Mouse (Mus musculus): ENCODE measurements at regions not wholly inside any gene's neighbourhood (a gene's known extent, or its start where the extent isn't known, plus 50 kb on each side); places are given as distances from the start of the nearest gene placed in this dataset.

GRCm38 (mm10) chr1:15007663-15008344 lies 1085.3 kb downstream of the 4930444P10Rik start:
- H3K4me2 ChIP-seq (ENCODE audit: low read length), result no peak overlapping the region
- H3K36me3 ChIP-seq (ENCODE audit: control insufficient read depth, insufficient read depth, low read length), result no peaks in the 10 kb centered on the region
- H3K9me3 ChIP-seq (replicated peaks; ENCODE audit: control insufficient read depth, low read length, poor library complexity, severe bottlenecking), result no peaks in the 10 kb centered on the region
- ATAC-seq, result peak; percentile 79; the same call in 1 of the 2 replicates
- no peak overlapping the region for H3K27ac ChIP-seq (ENCODE audit: low read length)
- WGBS, result 3% methylated on average over 3 of the region's 3 CpGs
- no peaks in the 10 kb centered on the region for H3K27me3 ChIP-seq (ENCODE audit: control insufficient read depth, insufficient read depth, low read depth, low read length)
- no peak overlapping the region for H3K4me3 ChIP-seq (ENCODE audit: low read depth, low read length)
- no peak overlapping the region for H3K9ac ChIP-seq (ENCODE audit: low read depth, low read length)
- H3K4me1 ChIP-seq (ENCODE audit: control insufficient read depth, insufficient read depth, low read length), result no peaks in the 10 kb centered on the region

GRCm38 (mm10) chr1:14995348-14995747 lies 1097.8 kb downstream of the 4930444P10Rik start:
- WGBS, result 95% methylated on average over 3 of the region's 3 CpGs
- no peak overlapping the region for H3K9ac ChIP-seq (ENCODE audit: low read depth, low read length)
- no peak for ATAC-seq
- H3K4me3 ChIP-seq (ENCODE audit: low read depth, low read length), result no peak overlapping the region
- no peak overlapping the region for H3K27ac ChIP-seq (ENCODE audit: low read length)
- no peaks in the 10 kb centered on the region for H3K27me3 ChIP-seq (ENCODE audit: control insufficient read depth, insufficient read depth, low read depth, low read length)
- no peak overlapping the region for H3K4me2 ChIP-seq (ENCODE audit: low read length)
- H3K9me3 ChIP-seq (replicated peaks; ENCODE audit: control insufficient read depth, low read length, poor library complexity, severe bottlenecking), result no peaks in the 10 kb centered on the region
- no peaks in the 10 kb centered on the region for H3K36me3 ChIP-seq (ENCODE audit: control insufficient read depth, insufficient read depth, low read length)
- no peaks in the 10 kb centered on the region for H3K4me1 ChIP-seq (ENCODE audit: control insufficient read depth, insufficient read depth, low read length)

- Histone ChIP-seq H3K9ac (ENCODE audit: low read depth, low read length) (no peak overlapping the region), H3K4me3 (ENCODE audit: low read depth, low read length) (no peak overlapping the region), H3K4me2 (ENCODE audit: low read length) (no peak overlapping the region), H3K36me3 (ENCODE audit: control insufficient read depth, insufficient read depth, low read length) (no peaks in the 10 kb centered on the region), H3K27me3 (ENCODE audit: control insufficient read depth, insufficient read depth, low read depth, low read length) (no peaks in the 10 kb centered on the region), H3K27ac (ENCODE audit: low read length) (no peak overlapping the region), H3K9me3 (replicated peaks; ENCODE audit: control insufficient read depth, low read length, poor library complexity, severe bottlenecking) (no peaks in the 10 kb centered on the region), H3K4me1 (ENCODE audit: control insufficient read depth, insufficient read depth, low read length) (no peaks in the 10 kb centered on the region)
- WGBS, result 43% methylated on average over 6 of the region's 6 CpGs
- ATAC-seq, result 0 out of 2 replicates have a peak, but pooled peaks have one; percentile 21
Observed at GRCm38 (mm10) chr1:14980093-14980711, 1112.9 kb downstream of the 4930444P10Rik start.
